Comparison of ENCODE assay signal across 8 mouse cellular contexts in the genomic region with DNA sequence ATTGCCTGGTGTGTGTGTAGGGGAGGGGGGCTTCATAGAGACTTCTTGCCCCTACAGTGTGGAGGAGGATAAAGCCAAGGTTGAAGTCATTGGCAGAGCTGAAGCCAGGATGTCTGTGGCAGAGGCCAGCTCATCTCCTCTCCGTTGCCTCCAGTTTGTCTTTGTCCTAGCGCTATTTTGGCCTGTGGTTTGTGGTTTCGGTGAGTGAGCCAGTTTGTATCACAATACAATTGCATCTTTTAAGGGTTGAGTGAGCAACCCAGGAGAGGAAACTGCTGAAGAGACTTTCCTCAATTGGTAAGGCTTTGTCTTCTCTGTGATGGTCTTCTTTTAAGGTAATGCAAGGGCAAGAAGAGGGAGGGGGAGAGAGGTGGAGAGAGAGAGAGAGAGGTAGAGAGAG.
DNase-seq lines count a peak whose midpoint lies in the region; ATAC-seq and TF ChIP-seq lines count a peak whose summit lies in the region.

No protein-coding gene starts in this region.

- H3K4me2 ChIP-seq in limb, embryonic 12.5 days: no peak overlapping the region

- no peak for ATAC-seq in limb, embryonic 12.5 days (ENCODE audit: insufficient number of reproducible peaks, insufficient read depth, low FRiP score, low TSS enrichment, low read depth)

- no peaks in the 10 kb centered on the region for H3K36me3 ChIP-seq in testis, adult 2 months (ENCODE audit: control insufficient read depth, insufficient read depth, low read length)
- peaks cover 17% of the 10 kb centered on the region; the same call in 1 of the 2 replicates for H3K36me3 ChIP-seq in limb, embryonic 12.5 days

- no peaks in the 10 kb centered on the region for H3K27me3 ChIP-seq in testis, adult 2 months (ENCODE audit: control insufficient read depth, insufficient read depth, low read length)
- no peaks in the 10 kb centered on the region for H3K27me3 ChIP-seq in limb, embryonic 12.5 days

- no peak for TF ChIP-seq POLR2A in testis, adult 2 months (IDR thresholded peaks at IDR 0.05; ENCODE audit: control insufficient read depth, low read depth, low read length)

- H3K4me1 ChIP-seq in testis, adult 2 months (ENCODE audit: control insufficient read depth, insufficient read depth, low read length): no peaks in the 10 kb centered on the region; the same call in 1 of the 2 replicates
- peaks cover 38% of the 10 kb centered on the region for H3K4me1 ChIP-seq in limb, embryonic 12.5 days (replicated peaks)

- peak; percentile 54 for DNase-seq in adrenal gland, adult 2 months
- DNase-seq in adrenal gland, postnatal 10 days: no peak
- DNase-seq in testis, postnatal 14 days (ENCODE audit: low spot score): no peak
- DNase-seq in spleen, postnatal 36 days (ENCODE audit: low spot score in 2 of 2): peak; percentile 69 to 75
- DNase-seq in urinary bladder, postnatal 25 days (ENCODE audit: low spot score): no peak
- no peak for DNase-seq in heart, adult 8-10 months (ENCODE audit: low spot score)

- no peak for TF ChIP-seq CTCF in testis, adult 2 months (IDR thresholded peaks at IDR 0.05; ENCODE audit: control insufficient read depth, insufficient read depth, insufficient replicate concordance, low read depth, low read length)

- 84% methylated on average over 3 of the region's 3 CpGs for WGBS in limb, embryonic 12.5 days

- no peaks in the 10 kb centered on the region for H3K9me3 ChIP-seq in limb, embryonic 12.5 days

- H3K27ac ChIP-seq in testis, adult 2 months (ENCODE audit: control insufficient read depth, insufficient read depth, low read depth, low read length): peak overlapping the region; percentile 24
- H3K27ac ChIP-seq in limb, embryonic 12.5 days: peak overlapping the region; percentile 76

- H3K4me3 ChIP-seq in testis, adult 2 months (ENCODE audit: control insufficient read depth, low read depth, low read length): no peak overlapping the region
- H3K4me3 ChIP-seq in limb, embryonic 12.5 days (replicated peaks): no peak overlapping the region

- no peak overlapping the region for H3K9ac ChIP-seq in limb, embryonic 12.5 days (replicated peaks)

Comparison
In these comparisons a context has a peak if more than half of its experiments do, and no peak if none do; other contexts are left out.
1. DNase-seq: peak in adrenal gland, adult 2 months (single experiment) and spleen, postnatal 36 days (2 of 2); none in adrenal gland, postnatal 10 days (single experiment), testis, postnatal 14 days (single experiment), urinary bladder, postnatal 25 days (single experiment) and heart, adult 8-10 months (single experiment).